Mouse (Mus musculus): ENCODE data around the gene Large2. TPM values are rescaled to one million over a fixed set of nuclear protein-coding genes. Genes with fewer than 3 reads are reported as not detected.

Large2 gene
- 0.31 and 0.59 TPM in 2 replicates for polyA plus RNA-seq (2012; rRNA removed)

GRCm38 (mm10) chr2:92374514-92374913 is at the start of gene Large2, which contains the start of gene Pex16:
Large2 (minus strand) TSS chr2:92374869.
Pex16 (plus strand) TSS chr2:92374676.
- Histone ChIP-seq H3K4me1 (ENCODE audit: control insufficient read depth, insufficient read depth, low read length) (peaks cover 5% of the 10 kb centered on the region), H3K4me3 (ENCODE audit: insufficient read depth, low read length) (peak within 1 kb of the TSS; percentile 74), H3K27ac (ENCODE audit: insufficient read depth, low read length) (0 out of 2 replicates have a peak within 1 kb of the TSS, but pooled peaks have one; percentile 8)
- no peak for TF ChIP-seq CTCF (IDR thresholded peaks at IDR 0.05; ENCODE audit: extremely low read depth, insufficient read depth, low read length)
- TF ChIP-seq POLR2A (IDR thresholded peaks at IDR 0.05; ENCODE audit: extremely low read depth, insufficient read depth, low read length) = peak; percentile 73

- Histone ChIP-seq H3K4me3 (ENCODE audit: insufficient read depth, low read length) (no peak overlapping the region), H3K4me1 (ENCODE audit: control insufficient read depth, insufficient read depth, low read length) (peaks cover 21% of the 10 kb centered on the region), H3K27ac (ENCODE audit: insufficient read depth, low read length) (peak overlapping the region; percentile 37)
- TF ChIP-seq CTCF (IDR thresholded peaks at IDR 0.05; ENCODE audit: extremely low read depth, insufficient read depth, low read length) = no peak
- TF ChIP-seq POLR2A (IDR thresholded peaks at IDR 0.05; ENCODE audit: extremely low read depth, insufficient read depth, low read length) = no peak
Measured at GRCm38 (mm10) chr2:92423702-92424461, 49.2 kb upstream of the Large2 start.

DNA sequence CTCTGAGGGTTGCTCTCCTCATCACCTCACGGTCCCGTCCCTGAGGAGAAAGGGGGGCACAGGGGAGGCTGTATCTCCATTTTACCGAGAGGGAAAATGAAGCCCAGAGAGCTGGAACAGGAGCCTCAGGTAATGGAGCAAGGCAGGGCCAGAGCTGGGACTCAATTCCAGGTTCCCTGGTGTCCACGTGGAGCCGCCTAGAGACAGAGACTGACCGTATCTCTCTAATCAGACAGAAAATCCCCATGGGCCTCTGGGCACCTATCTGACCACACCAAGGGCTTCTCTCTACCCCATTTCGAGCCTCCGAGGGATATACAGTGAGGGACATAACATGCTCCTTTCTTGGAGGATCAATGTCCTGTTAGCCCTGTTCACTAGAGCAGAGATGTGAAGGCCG is 48.5 kb upstream of the Large2 start:
- Histone ChIP-seq H3K4me1 (ENCODE audit: control insufficient read depth, insufficient read depth, low read length) (peaks cover 18% of the 10 kb centered on the region), H3K27ac (ENCODE audit: insufficient read depth, low read length) (peak overlapping the region; percentile 37), H3K4me3 (ENCODE audit: insufficient read depth, low read length) (no peak overlapping the region)
- TF ChIP-seq CTCF (IDR thresholded peaks at IDR 0.05; ENCODE audit: extremely low read depth, insufficient read depth, low read length) = no peak
- no peak for TF ChIP-seq POLR2A (IDR thresholded peaks at IDR 0.05; ENCODE audit: extremely low read depth, insufficient read depth, low read length)

DNA sequence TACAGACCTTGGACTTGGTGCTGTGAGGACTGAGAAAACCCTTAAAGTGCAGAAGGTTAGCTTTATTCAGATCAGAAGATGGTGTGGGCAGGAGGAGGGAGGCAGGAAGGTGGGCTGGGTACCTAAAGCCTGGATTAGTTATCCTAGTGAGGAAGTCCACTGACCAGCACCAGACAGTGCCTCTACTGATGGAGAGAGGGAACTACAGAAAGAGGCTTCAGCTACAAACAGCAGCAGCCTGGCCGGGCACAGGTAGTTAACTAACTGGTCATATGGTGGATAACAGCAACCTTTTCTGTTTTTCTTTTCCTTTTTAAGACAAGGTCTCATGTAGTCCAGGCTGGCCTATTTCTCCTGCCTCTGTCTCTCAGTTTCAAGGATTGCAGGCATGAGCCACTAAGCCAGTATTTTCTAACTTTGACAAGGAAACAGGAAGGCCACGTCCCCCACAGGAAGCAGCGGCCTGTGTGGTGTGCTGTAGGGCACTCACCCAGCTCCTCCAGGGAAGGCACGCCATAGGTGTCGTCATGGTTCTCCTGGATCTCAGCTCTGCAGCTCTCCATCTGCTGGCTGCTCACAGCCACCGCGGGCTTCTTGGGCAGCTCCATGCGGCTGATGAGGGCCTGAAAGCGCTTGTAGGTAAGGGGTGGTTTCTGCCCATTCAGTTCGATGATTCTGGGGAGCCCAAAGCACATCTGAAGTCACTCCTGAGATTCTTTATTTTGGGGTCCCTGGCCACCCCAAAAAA is 47.9 kb upstream of the Large2 start:
- TF ChIP-seq CTCF (IDR thresholded peaks at IDR 0.05; ENCODE audit: extremely low read depth, insufficient read depth, low read length) (peak; percentile 40), POLR2A (IDR thresholded peaks at IDR 0.05; ENCODE audit: extremely low read depth, insufficient read depth, low read length) (no peak)
- no peak overlapping the region for H3K4me3 ChIP-seq (ENCODE audit: insufficient read depth, low read length)
- H3K27ac ChIP-seq (ENCODE audit: insufficient read depth, low read length) = peak overlapping the region; percentile 37
- H3K4me1 ChIP-seq (ENCODE audit: control insufficient read depth, insufficient read depth, low read length) = peaks cover 16% of the 10 kb centered on the region

- Histone ChIP-seq H3K27ac (ENCODE audit: insufficient read depth, low read length) (no peak overlapping the region), H3K4me3 (ENCODE audit: insufficient read depth, low read length) (no peak overlapping the region), H3K4me1 (ENCODE audit: control insufficient read depth, insufficient read depth, low read length) (peaks cover 14% of the 10 kb centered on the region)
- no peak for TF ChIP-seq CTCF (IDR thresholded peaks at IDR 0.05; ENCODE audit: extremely low read depth, insufficient read depth, low read length)
- TF ChIP-seq POLR2A (IDR thresholded peaks at IDR 0.05; ENCODE audit: extremely low read depth, insufficient read depth, low read length) = no peak
Measured at GRCm38 (mm10) chr2:92421723-92422387, 47.2 kb upstream of the Large2 start.

GRCm38 (mm10) chr2:92411705-92412104 is 37.0 kb upstream of the Large2 start:
- H3K27ac ChIP-seq (ENCODE audit: insufficient read depth, low read length) = no peak overlapping the region
- no peak overlapping the region for H3K4me3 ChIP-seq (ENCODE audit: insufficient read depth, low read length)
- TF ChIP-seq CTCF (IDR thresholded peaks at IDR 0.05; ENCODE audit: extremely low read depth, insufficient read depth, low read length) (no peak), POLR2A (IDR thresholded peaks at IDR 0.05; ENCODE audit: extremely low read depth, insufficient read depth, low read length) (no peak)
- no peaks in the 10 kb centered on the region for H3K4me1 ChIP-seq (ENCODE audit: control insufficient read depth, insufficient read depth, low read length)

- Histone ChIP-seq H3K4me1 (ENCODE audit: control insufficient read depth, insufficient read depth, low read length) (peaks cover 3% of the 10 kb centered on the region; the same call in 1 of the 2 replicates), H3K27ac (ENCODE audit: insufficient read depth, low read length) (peak overlapping the region; percentile 3; the same call in 1 of the 2 replicates), H3K4me3 (ENCODE audit: insufficient read depth, low read length) (no peak overlapping the region)
- no peak for TF ChIP-seq CTCF (IDR thresholded peaks at IDR 0.05; ENCODE audit: extremely low read depth, insufficient read depth, low read length)
- no peak for TF ChIP-seq POLR2A (IDR thresholded peaks at IDR 0.05; ENCODE audit: extremely low read depth, insufficient read depth, low read length)
Measured at GRCm38 (mm10) chr2:92408309-92409045, 33.8 kb upstream of the Large2 start.

DNA sequence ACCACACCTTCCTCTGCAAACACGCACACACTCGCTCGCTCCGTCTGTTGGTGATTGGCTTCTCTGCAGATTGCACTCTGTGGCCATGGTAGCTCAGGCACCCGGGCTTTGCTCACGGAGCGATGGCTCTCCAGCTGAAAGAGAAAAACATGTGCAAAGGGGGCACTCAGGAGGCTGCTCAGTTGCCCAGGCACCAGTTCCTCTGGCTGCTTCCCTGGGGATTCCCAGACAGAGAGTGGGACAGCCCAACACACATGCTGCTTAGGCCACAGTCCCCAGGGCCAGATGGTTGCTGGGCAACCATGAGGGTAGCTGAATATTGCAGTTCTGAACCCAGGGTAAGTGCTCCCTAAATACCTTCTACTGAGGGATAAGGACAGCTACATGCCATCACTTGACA is 31.0 kb upstream of the Large2 start:
- TF ChIP-seq CTCF (IDR thresholded peaks at IDR 0.05; ENCODE audit: extremely low read depth, insufficient read depth, low read length) = no peak
- no peak for TF ChIP-seq POLR2A (IDR thresholded peaks at IDR 0.05; ENCODE audit: extremely low read depth, insufficient read depth, low read length)
- no peak overlapping the region for H3K4me3 ChIP-seq (ENCODE audit: insufficient read depth, low read length)
- no peak overlapping the region for H3K27ac ChIP-seq (ENCODE audit: insufficient read depth, low read length)
- H3K4me1 ChIP-seq (ENCODE audit: control insufficient read depth, insufficient read depth, low read length) = peaks cover 6% of the 10 kb centered on the region; the same call in 1 of the 2 replicates

DNA sequence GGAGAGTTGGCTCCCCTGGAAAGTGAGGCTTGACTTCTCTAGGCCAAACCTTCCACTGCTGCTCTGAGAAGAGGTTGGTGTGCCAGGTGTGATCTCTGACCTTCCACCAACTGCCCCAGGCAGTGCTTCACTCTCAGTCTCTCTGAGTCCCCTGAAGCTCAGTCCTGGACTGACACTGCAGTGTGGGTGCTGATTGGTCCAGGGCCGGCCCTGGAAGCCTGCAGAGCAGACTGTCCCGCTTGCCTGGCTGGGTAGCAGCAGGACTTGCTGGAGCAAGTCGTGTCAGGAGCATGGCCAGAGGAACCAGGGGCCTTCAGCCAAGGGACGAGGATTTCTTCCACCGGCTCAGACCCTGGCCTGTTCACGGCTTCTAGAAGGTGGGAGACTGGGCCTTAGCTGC is 30.1 kb upstream of the Large2 start:
- Histone ChIP-seq H3K27ac (ENCODE audit: insufficient read depth, low read length) (no peak overlapping the region), H3K4me1 (ENCODE audit: control insufficient read depth, insufficient read depth, low read length) (peaks cover 6% of the 10 kb centered on the region; the same call in 1 of the 2 replicates), H3K4me3 (ENCODE audit: insufficient read depth, low read length) (no peak overlapping the region)
- no peak for TF ChIP-seq POLR2A (IDR thresholded peaks at IDR 0.05; ENCODE audit: extremely low read depth, insufficient read depth, low read length)
- no peak for TF ChIP-seq CTCF (IDR thresholded peaks at IDR 0.05; ENCODE audit: extremely low read depth, insufficient read depth, low read length)
